Mouse (Mus musculus) erythroblast, adult 5-6 weeks (primary cell): Measurements from ENCODE around the gene Tmem132c. TPM values are rescaled to one million over a fixed set of nuclear protein-coding genes. Genes with fewer than 3 reads are reported as not detected.

Experiments
- ATAC-seq: replicated peaks from 2 replicates; pipeline ENCODE4 v1.8.0; 2016; ENCODE audit warnings: moderate number of reproducible peaks, mild to moderate bottlenecking, moderate TSS enrichment, inconsistent platforms; ENCODE audit not compliant: poor library complexity, low FRiP score, severe bottlenecking
- total RNA-seq, 2 experiments: library from RNA; stranded (forward) in 1 of 2; stranded (reverse) in 1 of 2; fragments of 150-400 nt in 1 of 2; fragments of 200-764, 138-1000 nt in 1 of 2; gene quantifications; 2 replicates each; pipeline versions ENCODE4 v1.2.3 to v1.2.4; 2015 to 2017; ENCODE audit warnings: low replicate concordance in 2 of 2

Gene Tmem132c
- total RNA-seq, 2 experiments from 2014 or later: not detected

- no peak for ATAC-seq
Observed at GRCm38 (mm10) chr5:127382571-127382970, 141.0 kb downstream of the Tmem132c start.

- no peak for ATAC-seq
Observed at GRCm38 (mm10) chr5:127391187-127391586, 149.6 kb downstream of the Tmem132c start.

- ATAC-seq: no peak
Observed at GRCm38 (mm10) chr5:127396889-127397288, 155.3 kb downstream of the Tmem132c start.

- no peak for ATAC-seq
Observed at GRCm38 (mm10) chr5:127398010-127398409, 156.4 kb downstream of the Tmem132c start.

- ATAC-seq: no peak
Observed at GRCm38 (mm10) chr5:127405391-127406000, 163.9 kb downstream of the Tmem132c start.

GRCm38 (mm10) chr5:127406014-127406655 is 164.5 kb downstream of the Tmem132c start:
- ATAC-seq: no peak

- no peak for ATAC-seq
Observed at GRCm38 (mm10) chr5:127416536-127416935, 174.9 kb downstream of the Tmem132c start.

GRCm38 (mm10) chr5:127423936-127424335 is 182.3 kb downstream of the Tmem132c start:
- no peak for ATAC-seq

- ATAC-seq: no peak
Observed at GRCm38 (mm10) chr5:127429124-127429523, 187.5 kb downstream of the Tmem132c start.

- no peak for ATAC-seq
Observed at GRCm38 (mm10) chr5:127431561-127431960, 190.0 kb downstream of the Tmem132c start.

- ATAC-seq: no peak
Observed at GRCm38 (mm10) chr5:127436836-127437235, 195.2 kb downstream of the Tmem132c start.

GRCm38 (mm10) chr5:127438639-127439038 is 197.0 kb downstream of the Tmem132c start:
- ATAC-seq: no peak

- no peak for ATAC-seq
Observed at GRCm38 (mm10) chr5:127441963-127442362, 200.4 kb downstream of the Tmem132c start.

- ATAC-seq: no peak
Observed at GRCm38 (mm10) chr5:127453580-127453979, 212.0 kb downstream of the Tmem132c start.

- ATAC-seq: no peak
Observed at GRCm38 (mm10) chr5:127454068-127454467, 212.5 kb downstream of the Tmem132c start.

GRCm38 (mm10) chr5:127456076-127456475 is 214.5 kb downstream of the Tmem132c start:
- no peak for ATAC-seq

- ATAC-seq: no peak
Observed at GRCm38 (mm10) chr5:127468151-127468550, 226.5 kb downstream of the Tmem132c start.

- no peak for ATAC-seq
Observed at GRCm38 (mm10) chr5:127470351-127470750, 228.7 kb downstream of the Tmem132c start.

GRCm38 (mm10) chr5:127471902-127472301 is 230.3 kb downstream of the Tmem132c start:
- ATAC-seq: no peak

- no peak for ATAC-seq
Observed at GRCm38 (mm10) chr5:127473706-127474105, 232.1 kb downstream of the Tmem132c start.

GRCm38 (mm10) chr5:127474856-127475255 is 233.2 kb downstream of the Tmem132c start:
- no peak for ATAC-seq

- no peak for ATAC-seq
Observed at GRCm38 (mm10) chr5:127477790-127478189, 236.2 kb downstream of the Tmem132c start.
